Mouse (Mus musculus): ENCODE data around the gene Tmem200b.

- TF ChIP-seq CTCF (IDR thresholded peaks at IDR 0.05; ENCODE audit: low read depth) (peak; percentile 82), EP300 (optimal IDR thresholded peaks at IDR 0.05) (no peak)
Measured at GRCm38 (mm10) chr4:131904478-131904877, 17.1 kb upstream of the Tmem200b start.

Measured in stomach, postnatal 0 days (tissue).